Mouse (Mus musculus) testis, postnatal 10 days (tissue): ENCODE data around the gene Mchr1.

Experiments
- DNase-seq: peaks from one replicate; pipeline ENCODE4 v3.0.0; 2021; ENCODE audit warnings: low spot score

The Mchr1 gene

GRCm38 (mm10) chr15:81273361-81273760 is 38.1 kb downstream of the Mchr1 start:
- DNase-seq = no peak

GRCm38 (mm10) chr15:81277928-81278327 is 42.6 kb downstream of the Mchr1 start:
- DNase-seq = no peak

GRCm38 (mm10) chr15:81278699-81279098 is 43.4 kb downstream of the Mchr1 start:
- no peak for DNase-seq

DNA sequence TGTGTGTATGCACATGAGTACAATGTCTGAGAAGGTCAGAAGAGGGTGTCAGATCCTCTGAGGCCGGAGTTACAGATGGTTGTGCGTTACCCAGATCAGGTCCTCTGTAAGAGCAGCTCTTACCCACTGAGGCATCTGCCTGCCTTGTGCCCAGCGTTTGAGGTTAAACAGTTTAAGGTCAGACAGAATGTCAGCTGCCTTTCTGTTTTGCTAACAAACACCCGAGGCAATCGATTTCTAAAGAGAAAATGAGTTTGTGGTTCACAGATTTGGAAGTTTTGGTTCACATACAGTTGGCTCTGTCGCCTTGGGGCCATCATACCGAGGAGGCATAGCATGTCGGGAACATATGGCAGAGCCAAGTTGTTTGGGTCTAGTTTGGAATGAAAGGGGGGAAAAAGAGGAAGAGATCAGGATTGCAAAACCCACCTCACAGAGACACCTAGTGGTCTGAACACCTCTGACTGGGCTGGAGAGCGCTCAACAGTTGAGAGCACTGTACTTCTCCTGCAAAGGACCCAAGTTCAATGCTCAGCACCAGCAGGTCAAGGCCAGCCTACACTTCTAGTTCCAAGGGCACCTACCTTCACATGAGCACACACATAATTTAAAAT is 48.9 kb downstream of the Mchr1 start:
- DNase-seq = no peak
